Mouse (Mus musculus) regulatory T cell (primary cell): ENCODE results near the gene Tnf.

Experiments used
- in situ Hi-C: fragments of 300-600 bp; cut with MboI, MseI; formaldehyde crosslinking; loops from one replicate; pipeline ENCODE4 v1.15.1; 2025; ENCODE audit warnings: high pct_unique_total_duplicates

Tnf gene

GRCm38 (mm10) chr17:35198946-35199345 is 2.9 kb downstream of the Tnf start:
- in situ Hi-C loops, result loop anchor here (10.0 kb wide), 1 partner anchor 1004 kb away; the partner anchor contains the start of gene Psmb8

- in situ Hi-C loops, result loop anchor here (10.0 kb wide), 1 partner anchor 1003 kb away; the partner anchor contains the start of gene Psmb8
Observed at GRCm38 (mm10) chr17:35198029-35198428, 3.8 kb downstream of the Tnf start.

- in situ Hi-C loops, result loop anchor here (10.0 kb wide), 1 partner anchor 1002 kb away; the partner anchor contains the start of gene Psmb8
Observed at GRCm38 (mm10) chr17:35197126-35197525, 4.7 kb downstream of the Tnf start.

GRCm38 (mm10) chr17:35196321-35196641 is 5.5 kb downstream of the Tnf start:
- in situ Hi-C loops, result loop anchor here (10.0 kb wide), 1 partner anchor 1001 kb away; the partner anchor contains the start of gene Psmb8

GRCm38 (mm10) chr17:35195631-35196320 is 6.0 kb downstream of the Tnf start:
- in situ Hi-C loops, result loop anchor here (10.0 kb wide), 1 partner anchor 1001 kb away; the partner anchor contains the start of gene Psmb8

GRCm38 (mm10) chr17:35194844-35195630 is 6.8 kb downstream of the Tnf start:
- in situ Hi-C loops, result loop anchor here (10.0 kb wide), 1 partner anchor 1000 kb away; the partner anchor contains the start of gene Psmb8

GRCm38 (mm10) chr17:35193881-35194843 is 7.6 kb downstream of the Tnf start, which contains the start of gene Ltb:
TSS of gene Ltb (plus strand) at chr17:35194439.
- in situ Hi-C loops, result loop anchor here (10.0 kb wide), 1 partner anchor 999 kb away; the partner anchor contains the start of gene Psmb8

- in situ Hi-C loops, result loop anchor here (10.0 kb wide), 1 partner anchor 998 kb away; the partner anchor contains the start of gene Psmb8
Observed at GRCm38 (mm10) chr17:35192924-35193323, 8.9 kb downstream of the Tnf start.

- in situ Hi-C loops, result loop anchor here (10.0 kb wide), 1 partner anchor 997 kb away; the partner anchor contains the start of gene Psmb8
Observed at GRCm38 (mm10) chr17:35191723-35192122, 10.1 kb downstream of the Tnf start.

- in situ Hi-C loops, result loop anchor here (10.0 kb wide), 1 partner anchor 995 kb away; the partner anchor contains the start of gene Psmb8
Observed at GRCm38 (mm10) chr17:35190096-35190495, 11.7 kb downstream of the Tnf start.

GRCm38 (mm10) chr17:35189186-35189585 is 12.6 kb downstream of the Tnf start:
- in situ Hi-C loops, result no loop called here

- in situ Hi-C loops, result no loop called here
Observed at GRCm38 (mm10) chr17:35187959-35188610, 13.7 kb downstream of the Tnf start, which contains the start of gene Lst1. TSS of gene Lst1 (minus strand) at chr17:35188439.

- in situ Hi-C loops, result no loop called here
Observed at GRCm38 (mm10) chr17:35187345-35187744, 14.5 kb downstream of the Tnf start.

- in situ Hi-C loops, result no loop called here
Observed at GRCm38 (mm10) chr17:35186681-35187080, 15.1 kb downstream of the Tnf start.

GRCm38 (mm10) chr17:35185639-35186611 is 15.9 kb downstream of the Tnf start:
- in situ Hi-C loops, result no loop called here

GRCm38 (mm10) chr17:35180093-35180492 is 21.7 kb downstream of the Tnf start:
- in situ Hi-C loops, result no loop called here

GRCm38 (mm10) chr17:35178528-35178927 is 23.3 kb downstream of the Tnf start:
- in situ Hi-C loops, result no loop called here

- in situ Hi-C loops, result no loop called here
Observed at GRCm38 (mm10) chr17:35175968-35176367, 25.8 kb downstream of the Tnf start, which contains the start of gene Aif1. TSS of gene Aif1 (minus strand) at chr17:35176068.

- in situ Hi-C loops, result no loop called here
Observed at GRCm38 (mm10) chr17:35175382-35175781, 26.4 kb downstream of the Tnf start.
